Mouse (Mus musculus): ENCODE results near the gene Gm21103. TPM values are rescaled to one million over a fixed set of nuclear protein-coding genes. Genes with fewer than 3 reads are reported as not detected.

Gm21103 gene
- not detected for polyA plus RNA-seq (2017; shearing (Covaris generic))

DNA sequence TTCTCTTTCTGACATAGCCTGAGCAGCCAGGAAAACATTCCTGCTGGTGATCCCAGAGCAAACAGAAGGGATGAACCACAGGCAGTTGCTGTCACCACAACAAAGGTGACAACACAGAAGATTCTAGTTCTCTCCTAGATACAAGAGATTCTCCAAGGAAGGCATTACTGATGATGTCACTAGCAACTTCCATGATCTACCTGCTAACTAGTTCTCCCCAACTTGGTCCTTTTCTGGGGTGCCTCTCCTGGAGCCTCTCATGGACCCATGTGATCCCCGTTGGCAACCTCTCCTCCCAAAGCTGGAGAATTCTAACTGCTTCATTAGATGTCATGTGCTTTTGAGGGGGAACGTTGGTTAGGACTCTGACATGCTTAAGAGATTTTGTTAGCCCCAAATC lies at the start of gene Gm21103:
Gm21103 (minus strand) TSS at position 101 of the 400 bp plus-strand sequence.

DNA sequence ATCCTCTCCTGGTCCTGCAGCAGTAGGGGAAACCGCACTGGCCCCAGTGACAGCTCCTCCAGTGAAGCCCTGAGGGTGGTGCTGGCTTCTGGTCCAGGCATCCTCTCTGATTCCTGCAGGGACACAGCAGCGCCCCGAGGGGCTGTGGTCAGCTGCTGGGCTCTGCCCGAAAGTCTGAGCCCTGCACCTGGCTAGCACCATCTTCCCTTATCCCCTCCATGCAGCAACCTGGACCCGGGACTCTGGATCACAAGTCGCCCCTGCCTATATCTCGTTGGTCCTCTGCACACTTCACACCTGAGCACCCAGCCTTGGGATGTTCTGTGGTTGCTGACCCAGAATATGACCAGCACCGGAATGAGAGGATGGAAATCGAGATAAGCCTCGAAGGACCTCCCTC lies 38.9 kb upstream of the Gm21103 start, which contains the start of gene Gm3618:
Gm3618 (minus strand) TSS at position 101 of the 400 bp plus-strand sequence.

DNA sequence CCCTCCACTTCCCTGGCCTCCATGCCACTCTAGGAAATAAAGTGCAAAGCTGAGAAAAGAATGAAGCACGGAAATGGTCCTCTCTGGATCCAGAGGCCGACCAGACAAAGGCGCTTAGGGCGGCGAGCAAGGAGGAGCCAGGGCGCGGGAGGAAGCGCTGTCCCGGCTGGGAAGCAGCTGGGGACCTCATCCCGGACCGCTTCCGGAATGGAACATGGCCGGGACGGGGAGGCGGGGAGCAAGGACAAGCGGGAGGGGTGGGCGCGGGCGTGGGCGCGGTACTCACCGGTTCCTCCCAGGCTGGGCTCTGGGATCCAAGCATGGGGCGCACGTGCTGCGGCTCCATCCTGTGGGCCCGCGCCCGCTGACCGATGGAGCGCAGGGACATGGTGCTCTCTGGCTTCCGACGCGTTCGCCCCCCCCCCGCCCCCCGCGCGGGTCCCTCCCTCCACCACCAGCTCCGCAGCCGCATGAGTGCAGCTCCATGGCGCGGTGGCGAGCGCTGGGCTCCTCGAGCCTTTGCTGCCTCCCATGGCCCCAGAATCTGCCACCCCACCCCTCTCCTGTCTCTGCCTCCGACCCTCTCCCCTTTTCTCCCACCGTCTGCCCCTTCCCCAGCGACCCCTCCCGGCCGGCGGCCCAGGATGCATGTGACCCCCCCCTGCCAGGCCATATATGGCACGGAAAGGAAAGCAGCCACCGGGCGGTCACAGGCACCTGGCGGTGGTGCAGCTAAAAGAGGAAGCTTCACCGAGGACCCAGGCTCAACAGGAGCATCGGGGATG lies 17.5 kb downstream of the Gm21103 start, which contains the start of gene Gm3411:
Gm3411 (minus strand) TSS at position 320 of the 785 bp plus-strand sequence.

Other genes starting within 250 kb of the Gm21103 start
- not detected for gene Gm6337, start 246.6 kb downstream of the Gm21103 start, polyA plus RNA-seq (2017; shearing (Covaris generic))
- gene Gm8206, start 210.9 kb downstream of the Gm21103 start, polyA plus RNA-seq (2017; shearing (Covaris generic)) = 4.4 TPM
- gene Gm3468, start 196.2 kb downstream of the Gm21103 start, polyA plus RNA-seq (2017; shearing (Covaris generic)) = 9.6 TPM
- not detected for gene Gm3476, start 179.0 kb downstream of the Gm21103 start, polyA plus RNA-seq (2017; shearing (Covaris generic))
- gene Gm21560, start 85.6 kb downstream of the Gm21103 start, polyA plus RNA-seq (2017; shearing (Covaris generic)) = not detected
- 7.2 TPM for gene Gm3411, start 17.6 kb downstream of the Gm21103 start, polyA plus RNA-seq (2017; shearing (Covaris generic))
- gene Gm3618, start 38.8 kb upstream of the Gm21103 start, polyA plus RNA-seq (2017; shearing (Covaris generic)) = not detected
- not detected for gene Gm16440, start 85.5 kb upstream of the Gm21103 start, polyA plus RNA-seq (2017; shearing (Covaris generic))
- 3.2 TPM for gene Gm3591, start 107.6 kb upstream of the Gm21103 start, polyA plus RNA-seq (2017; shearing (Covaris generic))
- gene Gm3594, start 139.8 kb upstream of the Gm21103 start, polyA plus RNA-seq (2017; shearing (Covaris generic)) = not detected
- gene Gm8356, start 232.4 kb upstream of the Gm21103 start, polyA plus RNA-seq (2017; shearing (Covaris generic)) = 0.35 TPM